Mouse (Mus musculus): ENCODE measurements at regions not wholly inside any gene's neighbourhood (a gene's known extent, or its start where the extent isn't known, plus 50 kb on each side); places are given as distances from the start of the nearest gene placed in this dataset.

DNA sequence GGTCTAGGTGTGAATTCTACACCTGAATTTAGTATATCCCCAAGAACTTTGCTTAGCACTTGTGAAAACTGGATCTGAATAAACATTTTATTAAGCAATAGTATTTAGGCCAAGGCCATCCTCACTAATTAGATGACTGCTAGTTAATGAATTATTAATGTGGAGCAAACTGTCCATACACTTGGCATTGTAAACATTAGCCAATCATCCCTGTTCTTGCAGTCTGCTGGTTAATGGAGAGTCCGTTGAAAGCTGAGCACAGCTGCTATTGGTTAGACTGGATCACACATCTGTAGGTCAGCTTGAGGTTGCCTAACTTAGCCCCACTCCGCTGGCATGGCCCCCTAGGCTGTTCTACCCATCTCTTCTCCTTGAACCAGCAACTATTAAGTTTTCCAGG, 826.2 kb upstream of the 4930452B06Rik start:
- in situ Hi-C loops (cut with MboI; ENCODE audit: low pct_unique_long_range_greater_than_20kb in 1 of 2, low sequenced_read_pairs in 2 of 2, unreplicated experiment in 1 of 2) = no loop called here

DNA sequence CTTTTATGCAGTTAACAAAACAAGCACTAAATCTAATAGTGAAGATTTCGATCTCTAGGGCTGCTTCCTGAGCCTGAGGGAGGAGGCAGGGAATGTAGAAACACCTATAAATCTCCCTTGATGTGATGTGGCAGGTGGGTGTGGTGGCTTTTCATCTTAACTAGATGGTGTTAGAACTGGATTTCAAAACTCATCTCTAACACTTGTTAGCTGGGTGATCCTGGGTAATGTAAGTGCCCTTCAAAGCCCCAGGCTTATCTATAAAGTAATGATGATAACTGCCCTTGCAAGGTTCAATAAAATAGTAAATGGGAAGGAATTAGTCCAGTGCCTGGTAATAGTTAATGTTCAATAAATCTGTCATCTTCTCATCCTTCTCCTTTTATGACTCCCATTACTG, 822.5 kb upstream of the 4930452B06Rik start:
- in situ Hi-C loops (cut with MboI; ENCODE audit: low pct_unique_long_range_greater_than_20kb in 1 of 2, low sequenced_read_pairs in 2 of 2, unreplicated experiment in 1 of 2) = no loop called here

- in situ Hi-C loops (cut with MboI; ENCODE audit: low pct_unique_long_range_greater_than_20kb in 1 of 2, low sequenced_read_pairs in 2 of 2, unreplicated experiment in 1 of 2) = no loop called here
Observed at GRCm38 (mm10) chr14:9478981-9479380, 812.9 kb upstream of the 4930452B06Rik start.

- in situ Hi-C loops (cut with MboI; ENCODE audit: low pct_unique_long_range_greater_than_20kb in 1 of 2, low sequenced_read_pairs in 2 of 2, unreplicated experiment in 1 of 2) = no loop called here
Observed at GRCm38 (mm10) chr14:9475169-9475568, 809.1 kb upstream of the 4930452B06Rik start.

GRCm38 (mm10) chr14:9469686-9470085, 803.6 kb upstream of the 4930452B06Rik start:
- in situ Hi-C loops (cut with MboI; ENCODE audit: low pct_unique_long_range_greater_than_20kb in 1 of 2, low sequenced_read_pairs in 2 of 2, unreplicated experiment in 1 of 2) = no loop called here

DNA sequence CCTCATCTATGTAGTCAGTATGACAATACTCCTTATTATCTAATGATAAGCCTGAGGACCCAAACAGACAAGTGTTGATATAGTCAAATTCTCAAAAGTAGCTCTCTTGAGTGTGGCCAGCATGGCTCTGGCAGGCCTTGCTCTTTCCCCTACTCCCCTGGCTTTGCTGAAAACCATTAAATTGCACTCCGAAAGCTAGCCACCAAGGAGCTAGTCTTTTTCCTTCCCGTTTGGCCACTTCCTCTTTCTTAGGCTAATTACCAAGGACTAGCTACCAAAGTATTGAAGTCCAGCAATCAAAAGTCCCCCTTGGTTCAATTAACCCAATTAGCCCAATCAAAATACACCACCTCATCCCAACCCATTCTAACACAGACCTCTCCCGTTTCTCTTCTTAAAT, 802.6 kb upstream of the 4930452B06Rik start:
- in situ Hi-C loops (cut with MboI; ENCODE audit: low pct_unique_long_range_greater_than_20kb in 1 of 2, low sequenced_read_pairs in 2 of 2, unreplicated experiment in 1 of 2) = no loop called here

GRCm38 (mm10) chr14:9467690-9468458, 801.8 kb upstream of the 4930452B06Rik start:
- in situ Hi-C loops (cut with MboI; ENCODE audit: low pct_unique_long_range_greater_than_20kb in 1 of 2, low sequenced_read_pairs in 2 of 2, unreplicated experiment in 1 of 2) = no loop called here

GRCm38 (mm10) chr14:9460006-9460405, 794.0 kb upstream of the 4930452B06Rik start:
- in situ Hi-C loops (cut with MboI; ENCODE audit: low pct_unique_long_range_greater_than_20kb in 1 of 2, low sequenced_read_pairs in 2 of 2, unreplicated experiment in 1 of 2) = no loop called here

DNA sequence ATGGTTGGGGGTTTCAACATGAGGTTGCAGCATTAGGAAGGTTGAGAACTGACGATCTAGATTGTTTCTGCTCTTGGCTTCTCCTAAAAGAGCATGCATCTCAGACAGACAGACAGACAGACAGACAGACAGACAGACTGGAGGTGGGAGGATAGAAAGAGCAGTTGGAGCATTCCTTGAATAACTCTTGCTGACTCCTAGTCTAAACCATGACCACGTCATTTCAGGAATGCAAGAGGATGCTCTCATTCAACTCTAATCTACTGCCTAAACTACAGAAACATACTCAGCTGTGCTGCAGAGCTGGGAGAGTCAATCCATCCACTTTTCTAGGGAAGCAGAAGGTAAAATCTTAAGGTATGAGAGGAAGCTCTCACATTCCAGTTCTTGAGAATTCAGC, 792.8 kb upstream of the 4930452B06Rik start:
- in situ Hi-C loops (cut with MboI; ENCODE audit: low pct_unique_long_range_greater_than_20kb in 1 of 2, low sequenced_read_pairs in 2 of 2, unreplicated experiment in 1 of 2) = no loop called here

GRCm38 (mm10) chr14:9457801-9458495, 791.9 kb upstream of the 4930452B06Rik start:
- in situ Hi-C loops (cut with MboI; ENCODE audit: low pct_unique_long_range_greater_than_20kb in 1 of 2, low sequenced_read_pairs in 2 of 2, unreplicated experiment in 1 of 2) = no loop called here

DNA sequence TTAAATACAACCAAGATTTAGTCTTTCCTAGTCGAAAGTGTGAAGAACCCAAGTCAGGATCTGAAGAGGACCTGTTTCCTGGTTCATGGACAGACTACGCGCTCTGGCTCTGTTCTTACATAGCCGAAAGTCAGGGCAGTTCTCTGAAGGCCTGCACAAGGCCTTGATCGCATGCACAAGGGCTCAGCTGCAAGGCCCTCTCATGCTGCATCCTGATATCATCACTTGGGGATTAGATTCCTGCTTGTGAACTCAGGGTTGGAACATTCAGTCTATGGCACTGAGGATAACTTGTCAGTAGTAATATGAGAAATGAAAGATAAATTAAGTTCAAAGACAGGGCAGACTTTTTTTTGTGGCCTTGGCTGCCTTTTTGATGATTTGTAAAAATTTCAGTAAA, 789.9 kb upstream of the 4930452B06Rik start:
- in situ Hi-C loops (cut with MboI; ENCODE audit: low pct_unique_long_range_greater_than_20kb in 1 of 2, low sequenced_read_pairs in 2 of 2, unreplicated experiment in 1 of 2) = no loop called here

GRCm38 (mm10) chr14:9449942-9450341, 783.9 kb upstream of the 4930452B06Rik start:
- in situ Hi-C loops (cut with MboI; ENCODE audit: low pct_unique_long_range_greater_than_20kb in 1 of 2, low sequenced_read_pairs in 2 of 2, unreplicated experiment in 1 of 2) = no loop called here

GRCm38 (mm10) chr14:9437896-9438295, 771.9 kb upstream of the 4930452B06Rik start:
- in situ Hi-C loops (cut with MboI; ENCODE audit: low pct_unique_long_range_greater_than_20kb in 1 of 2, low sequenced_read_pairs in 2 of 2, unreplicated experiment in 1 of 2) = no loop called here

DNA sequence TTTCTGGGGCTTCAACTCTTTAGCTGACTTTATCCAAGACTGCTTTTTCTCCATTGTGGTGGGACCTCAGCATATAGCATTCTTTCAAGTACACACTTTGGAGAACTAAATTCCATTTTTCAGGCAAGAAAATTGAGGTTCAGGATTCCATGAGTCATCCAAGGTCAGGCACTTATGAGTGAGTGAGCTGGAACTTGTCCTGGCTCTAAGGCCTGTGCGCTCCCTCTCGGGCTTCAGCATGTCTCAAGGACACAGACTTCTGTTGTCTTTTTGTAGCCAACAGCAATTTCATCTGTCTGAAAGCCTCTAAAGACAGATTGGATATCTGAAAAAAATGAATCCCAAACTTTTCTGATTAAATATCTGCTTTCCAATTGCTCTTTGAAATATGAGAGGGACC, 769.1 kb upstream of the 4930452B06Rik start:
- in situ Hi-C loops (cut with MboI; ENCODE audit: low pct_unique_long_range_greater_than_20kb in 1 of 2, low sequenced_read_pairs in 2 of 2, unreplicated experiment in 1 of 2) = no loop called here

DNA sequence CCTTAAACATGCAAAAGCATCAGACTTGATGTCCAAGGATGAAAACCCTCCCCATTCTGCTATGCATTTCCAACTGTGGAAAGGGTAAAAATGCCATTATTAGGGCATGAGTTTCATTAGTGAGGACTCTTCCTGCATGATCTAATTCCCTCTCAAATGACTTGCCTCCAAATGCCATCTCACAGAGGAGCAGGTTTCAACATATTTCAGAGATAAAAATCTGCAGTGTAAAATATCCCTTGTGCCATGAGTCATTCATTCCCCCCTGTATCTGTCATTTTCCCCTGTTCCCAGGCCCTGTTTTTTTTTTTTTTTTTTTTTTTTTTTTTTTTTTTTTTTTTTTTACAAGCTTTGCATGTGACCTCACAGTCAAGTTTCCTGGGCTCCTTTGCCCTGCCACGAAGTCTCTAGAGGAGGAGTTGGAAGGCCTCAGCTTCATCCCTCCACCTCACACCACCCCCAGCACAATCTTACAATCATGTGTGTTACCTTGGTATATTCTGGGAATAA, 767.1 kb upstream of the 4930452B06Rik start:
- in situ Hi-C loops (cut with MboI; ENCODE audit: low pct_unique_long_range_greater_than_20kb in 1 of 2, low sequenced_read_pairs in 2 of 2, unreplicated experiment in 1 of 2) = no loop called here

DNA sequence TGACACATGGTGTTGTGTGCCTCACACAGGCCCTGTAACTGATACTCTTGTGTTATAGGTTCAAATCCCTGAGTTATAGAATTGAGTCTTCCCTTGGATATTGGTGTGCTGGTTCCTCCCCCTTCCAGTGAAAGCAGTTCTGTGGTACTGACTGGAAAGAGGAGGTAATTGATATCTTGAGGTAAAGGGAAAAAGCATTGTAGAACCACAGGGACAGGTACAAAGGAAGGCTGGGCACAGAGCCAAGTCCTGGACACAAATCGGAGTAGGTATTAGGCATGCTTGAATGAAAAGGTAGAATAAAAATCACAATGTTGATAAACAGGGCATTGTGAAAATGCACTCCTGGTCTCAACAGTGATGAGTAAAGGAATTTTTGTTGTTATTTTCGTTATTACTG, 765.8 kb upstream of the 4930452B06Rik start:
- in situ Hi-C loops (cut with MboI; ENCODE audit: low pct_unique_long_range_greater_than_20kb in 1 of 2, low sequenced_read_pairs in 2 of 2, unreplicated experiment in 1 of 2) = no loop called here

- in situ Hi-C loops (cut with MboI; ENCODE audit: low pct_unique_long_range_greater_than_20kb in 1 of 2, low sequenced_read_pairs in 2 of 2, unreplicated experiment in 1 of 2) = no loop called here
Observed at GRCm38 (mm10) chr14:9411822-9412403, 745.9 kb upstream of the 4930452B06Rik start.

GRCm38 (mm10) chr14:9403688-9404087, 737.6 kb upstream of the 4930452B06Rik start:
- in situ Hi-C loops (cut with MboI; ENCODE audit: low pct_unique_long_range_greater_than_20kb in 1 of 2, low sequenced_read_pairs in 2 of 2, unreplicated experiment in 1 of 2) = loop anchor here in 1 of 2 experiments (5.0 kb wide), 1 partner anchor 56 kb away; no protein-coding TSS in a partner anchor

DNA sequence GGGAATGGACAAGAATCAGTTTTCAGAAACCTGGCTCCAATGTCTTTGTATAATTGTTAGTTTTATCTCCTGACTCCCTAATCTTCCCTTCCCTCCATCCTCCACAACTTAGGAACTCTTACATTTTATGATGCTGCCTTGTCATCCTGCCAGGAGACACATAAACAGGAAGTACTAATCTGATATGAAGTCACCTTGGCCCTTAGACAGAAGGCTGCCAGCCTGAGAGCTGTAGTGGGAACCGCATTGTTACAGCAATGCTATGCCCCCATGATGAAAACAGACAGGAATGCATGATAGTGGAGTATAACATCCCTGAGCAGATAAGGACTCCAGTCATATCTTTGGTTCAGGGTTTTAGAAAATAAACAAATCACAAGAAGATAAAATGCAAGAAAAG, 734.8 kb upstream of the 4930452B06Rik start:
- in situ Hi-C loops (cut with MboI; ENCODE audit: low pct_unique_long_range_greater_than_20kb in 1 of 2, low sequenced_read_pairs in 2 of 2, unreplicated experiment in 1 of 2) = loop anchor here in 1 of 2 experiments (5.0 kb wide), 1 partner anchor 54 kb away; no protein-coding TSS in a partner anchor
